Mouse (Mus musculus) limb, embryonic 10.5 days (tissue): Measurements from ENCODE around the gene Hsdl2. TPM values are rescaled to one million over a fixed set of nuclear protein-coding genes. Genes with fewer than 3 reads are reported as not detected.

Source experiments
- DNase-seq: peaks from one replicate; pipeline ENCODE4 v3.0.0-alpha.2; 2017; ENCODE audit warnings: low spot score
- H3K27ac ChIP-seq: fragments of 300-500 bp; sonication (generic); 2 replicates; pipeline ENCODE4 v1.5.1; 2016; ENCODE audit warnings: mild to moderate bottlenecking
- H3K27me3 ChIP-seq: fragments of 300-500 bp; sonication (generic); 2 replicates; pipeline ENCODE4 v1.6.1; 2016; ENCODE audit warnings: low read depth, mild to moderate bottlenecking; ENCODE audit not compliant: poor library complexity, severe bottlenecking
- H3K36me3 ChIP-seq: fragments of 300-500 bp; sonication (generic); 2 replicates; pipeline ENCODE4 v1.6.1; 2016; ENCODE audit warnings: mild to moderate bottlenecking, moderate library complexity
- H3K4me1 ChIP-seq: fragments of 300-500 bp; sonication (generic); 2 replicates; pipeline ENCODE4 v1.6.1; 2016
- H3K4me3 ChIP-seq: fragments of 300-500 bp; sonication (generic); 2 replicates; pipeline ENCODE4 v1.5.1; 2016; ENCODE audit warnings: mild to moderate bottlenecking, moderate library complexity
- H3K9me3 ChIP-seq: fragments of 300-500 bp; sonication (generic); replicated peaks from 2 replicates; pipeline ENCODE4 v1.6.1; 2016; ENCODE audit warnings: mild to moderate bottlenecking
- WGBS: fragments of 180-500 bp; shearing (Covaris S2); methylation state at CpG from one replicate; pipeline ENCODE4 v1.1.7; 2016; 5-methylcytosine and 5-hydroxymethylcytosine counted together
- polyA plus RNA-seq: library from polyadenylated mRNA; unstranded; fragments of >200 nt; fragmentation: Nextera tagmentation; extraction: Ambion mirVana; gene quantifications from 2 replicates; pipeline ENCODE4 v1.2.1, GENCODE M21; 2016

Gene Hsdl2
- polyA plus RNA-seq, 1 experiment from 2014 or later, result 15.3 TPM

DNA sequence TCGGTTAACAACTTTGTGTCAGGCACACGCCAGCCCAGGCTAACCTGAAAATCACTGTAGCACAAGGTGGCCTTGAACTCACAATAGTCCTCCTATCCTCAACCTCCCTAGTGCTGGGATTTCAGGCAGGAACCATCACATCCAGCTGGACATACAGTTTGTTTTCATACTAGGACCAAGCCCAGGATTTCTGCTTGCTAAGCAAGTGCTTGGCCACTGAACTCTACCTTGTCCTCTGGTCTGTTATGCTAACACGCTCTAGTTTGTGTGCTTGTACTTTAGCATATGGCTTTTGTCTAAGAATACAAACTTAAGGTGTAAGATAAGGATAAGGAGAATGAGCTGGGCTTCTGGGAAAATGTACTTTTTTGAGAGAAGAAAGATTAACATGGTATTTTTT lies 63.1 kb downstream of the Hsdl2 start:
- H3K4me3 ChIP-seq, result no peak overlapping the region
- peaks cover 11% of the 10 kb centered on the region for H3K4me1 ChIP-seq
- no peaks in the 10 kb centered on the region for H3K9me3 ChIP-seq
- DNase-seq, result no peak
- H3K36me3 ChIP-seq, result no peaks in the 10 kb centered on the region
- no peaks in the 10 kb centered on the region for H3K27me3 ChIP-seq
- no peak overlapping the region for H3K27ac ChIP-seq
- WGBS, result 92% methylated on average over 3 of the region's 3 CpGs

- Histone ChIP-seq H3K36me3 (no peaks in the 10 kb centered on the region), H3K4me3 (no peak overlapping the region), H3K27ac (no peak overlapping the region), H3K4me1 (peaks cover 11% of the 10 kb centered on the region), H3K27me3 (no peaks in the 10 kb centered on the region), H3K9me3 (no peaks in the 10 kb centered on the region)
- no peak for DNase-seq
- 96% methylated on average over 4 of the region's 4 CpGs for WGBS
Measured at GRCm38 (mm10) chr4:59644992-59645391, 63.6 kb downstream of the Hsdl2 start.

- Histone ChIP-seq H3K36me3 (no peaks in the 10 kb centered on the region), H3K27ac (no peak overlapping the region), H3K27me3 (no peaks in the 10 kb centered on the region), H3K4me1 (peaks cover 11% of the 10 kb centered on the region), H3K9me3 (no peaks in the 10 kb centered on the region), H3K4me3 (no peak overlapping the region)
- WGBS, result 98% methylated on average over 2 of the region's 2 CpGs
- no peak for DNase-seq
Measured at GRCm38 (mm10) chr4:59645610-59646009, 64.2 kb downstream of the Hsdl2 start.

DNA sequence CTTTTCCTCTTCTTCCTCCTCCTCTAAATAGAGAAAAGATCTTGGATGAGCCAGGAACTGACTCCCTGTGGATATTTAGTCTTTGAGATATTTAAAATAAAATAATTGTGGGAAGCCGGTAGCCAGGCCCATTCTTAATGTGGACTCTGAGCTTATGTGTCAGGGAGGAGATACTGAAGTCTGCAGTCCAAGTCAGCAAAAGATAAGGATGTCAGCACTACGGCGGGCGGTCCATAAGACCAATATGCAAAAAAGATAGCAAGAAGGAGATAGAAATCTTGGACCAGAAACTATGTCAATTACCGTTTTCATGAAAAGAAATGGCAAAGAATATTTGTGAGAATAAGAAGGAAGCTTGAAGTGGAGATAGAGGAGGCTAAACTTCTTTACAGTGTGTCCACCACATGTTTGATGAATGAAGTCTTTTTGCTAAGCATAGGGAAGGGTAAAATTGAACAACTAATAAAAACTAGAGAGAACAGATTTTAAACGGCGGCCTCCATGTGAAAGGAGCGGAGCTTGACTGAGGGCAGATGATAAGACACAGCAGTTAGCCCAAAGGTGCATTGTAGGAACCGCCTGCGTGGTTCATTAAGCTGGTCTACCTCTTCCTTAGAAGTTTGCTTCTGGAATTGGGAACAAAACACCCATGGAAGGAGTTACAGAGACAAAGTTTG lies 64.8 kb downstream of the Hsdl2 start:
- 96% methylated on average over 10 of the region's 10 CpGs for WGBS
- Histone ChIP-seq H3K36me3 (no peaks in the 10 kb centered on the region), H3K9me3 (no peaks in the 10 kb centered on the region), H3K4me3 (no peak overlapping the region), H3K27me3 (no peaks in the 10 kb centered on the region), H3K27ac (no peak overlapping the region), H3K4me1 (peaks cover 11% of the 10 kb centered on the region)
- DNase-seq, result no peak

GRCm38 (mm10) chr4:59649119-59649518 lies 67.8 kb downstream of the Hsdl2 start:
- Histone ChIP-seq H3K4me1 (no peaks in the 10 kb centered on the region; the same call in 1 of the 2 replicates), H3K4me3 (no peak overlapping the region), H3K27me3 (no peaks in the 10 kb centered on the region), H3K9me3 (no peaks in the 10 kb centered on the region), H3K27ac (no peak overlapping the region), H3K36me3 (no peaks in the 10 kb centered on the region)
- WGBS, result 88% methylated on average over 5 of the region's 5 CpGs
- no peak for DNase-seq

- H3K36me3 ChIP-seq, result no peaks in the 10 kb centered on the region
- H3K27me3 ChIP-seq, result no peaks in the 10 kb centered on the region
- no peak for DNase-seq
- no peaks in the 10 kb centered on the region for H3K9me3 ChIP-seq
- 89% methylated on average over 1 of the region's 1 CpGs for WGBS
- H3K4me3 ChIP-seq, result no peak overlapping the region
- H3K27ac ChIP-seq, result no peak overlapping the region
- H3K4me1 ChIP-seq, result no peaks in the 10 kb centered on the region
Measured at GRCm38 (mm10) chr4:59652166-59652681, 70.9 kb downstream of the Hsdl2 start.

- WGBS, result 84% methylated on average over 5 of the region's 5 CpGs
- no peak overlapping the region for H3K4me3 ChIP-seq
- H3K27me3 ChIP-seq, result no peaks in the 10 kb centered on the region
- no peak overlapping the region for H3K27ac ChIP-seq
- no peaks in the 10 kb centered on the region for H3K36me3 ChIP-seq
- H3K4me1 ChIP-seq, result no peaks in the 10 kb centered on the region
- H3K9me3 ChIP-seq, result no peaks in the 10 kb centered on the region
- DNase-seq, result no peak
Measured at GRCm38 (mm10) chr4:59656061-59656642, 74.8 kb downstream of the Hsdl2 start.

DNA sequence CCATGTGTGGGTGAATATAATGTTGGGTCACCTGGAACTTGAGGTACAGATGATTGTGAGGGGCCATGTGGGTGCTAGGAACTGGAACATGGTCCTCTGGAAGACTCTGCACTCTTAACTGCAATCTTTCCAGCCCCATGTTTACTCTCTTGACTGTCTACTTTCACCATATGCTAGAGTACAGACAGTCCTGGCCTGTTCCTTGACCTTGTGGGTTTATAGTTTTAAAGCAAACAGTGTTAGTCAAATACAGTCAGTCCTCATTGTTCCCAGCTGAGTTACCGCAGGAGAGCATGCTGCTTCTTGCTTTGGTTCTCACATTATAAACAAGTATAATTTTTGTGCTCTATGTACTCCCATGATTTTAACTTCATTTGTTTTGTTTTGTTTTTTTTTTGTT lies 80.8 kb downstream of the Hsdl2 start:
- H3K4me1 ChIP-seq, result no peaks in the 10 kb centered on the region
- H3K27me3 ChIP-seq, result no peaks in the 10 kb centered on the region
- peaks cover 8% of the 10 kb centered on the region; the same call in 1 of the 2 replicates for H3K36me3 ChIP-seq
- no peaks in the 10 kb centered on the region for H3K9me3 ChIP-seq
- no peak overlapping the region for H3K27ac ChIP-seq
- H3K4me3 ChIP-seq, result no peak overlapping the region
- WGBS, result 98% methylated on average over 1 of the region's 1 CpGs
- DNase-seq, result no peak

DNA sequence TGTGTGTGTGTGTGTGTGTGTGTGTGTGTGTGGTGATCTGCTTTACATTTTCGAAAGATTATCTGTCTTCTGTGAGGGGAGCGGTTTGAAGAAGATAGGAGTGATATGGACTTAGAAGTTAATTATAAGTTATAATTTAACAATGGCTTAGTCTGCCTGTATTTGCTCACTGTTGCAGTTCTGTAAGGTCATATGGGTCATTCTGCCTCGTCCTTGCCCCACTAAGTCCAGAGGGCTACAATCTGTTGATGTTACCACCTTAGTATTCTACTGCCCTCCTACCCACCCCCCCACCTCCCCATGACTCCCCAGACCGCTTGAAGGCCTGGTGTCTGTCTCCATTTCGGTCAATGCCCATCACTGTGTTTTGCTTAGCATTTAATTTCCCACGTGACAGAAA lies 82.1 kb downstream of the Hsdl2 start:
- peaks cover 11% of the 10 kb centered on the region; the same call in 1 of the 2 replicates for H3K4me1 ChIP-seq
- H3K4me3 ChIP-seq, result no peak overlapping the region
- H3K27ac ChIP-seq, result no peak overlapping the region
- no peak for DNase-seq
- H3K9me3 ChIP-seq, result no peaks in the 10 kb centered on the region
- WGBS, result 92% methylated on average over 6 of the region's 6 CpGs
- H3K36me3 ChIP-seq, result peaks cover 8% of the 10 kb centered on the region; the same call in 1 of the 2 replicates
- no peaks in the 10 kb centered on the region for H3K27me3 ChIP-seq

GRCm38 (mm10) chr4:59666550-59667317 lies 85.4 kb downstream of the Hsdl2 start:
- 90% methylated on average over 3 of the region's 3 CpGs for WGBS

GRCm38 (mm10) chr4:59668050-59668449 lies 86.7 kb downstream of the Hsdl2 start:
- no peaks in the 10 kb centered on the region for H3K27me3 ChIP-seq
- no peak for DNase-seq
- 0 out of 2 replicates have a peak, but pooled peaks cover 3% of the 10 kb centered on the region for H3K36me3 ChIP-seq
- H3K27ac ChIP-seq, result 0 out of 2 replicates have a peak overlapping the region, but pooled peaks have one; percentile 8
- WGBS, result 74% methylated on average over 3 of the region's 3 CpGs
- no peaks in the 10 kb centered on the region for H3K9me3 ChIP-seq
- peaks cover 11% of the 10 kb centered on the region; the same call in 1 of the 2 replicates for H3K4me1 ChIP-seq
- H3K4me3 ChIP-seq, result no peak overlapping the region

More at GRCm38 (mm10) chr4:59666550-59667317, 85.4 kb downstream of the Hsdl2 start:
- Histone ChIP-seq H3K9me3 (no peaks in the 10 kb centered on the region), H3K27me3 (no peaks in the 10 kb centered on the region), H3K27ac (no peak overlapping the region), H3K36me3 (0 out of 2 replicates have a peak, but pooled peaks cover 5% of the 10 kb centered on the region), H3K4me1 (peaks cover 11% of the 10 kb centered on the region; the same call in 1 of the 2 replicates), H3K4me3 (no peak overlapping the region)
- DNase-seq, result no peak
